ENCODE assay signal across 8 mouse cellular contexts in genomic region chr7:73541412-73542130, GRCm38 (mm10). TPM values are rescaled to one million over a fixed set of nuclear protein-coding genes. Genes with fewer than 3 reads are reported as not detected.
A peak's percentile ranks its signal among the peaks of the same experiment; 100 is the strongest.
DNase-seq lines count a peak whose midpoint lies in the region; ATAC-seq and TF ChIP-seq lines count a peak whose summit lies in the region.

Gene Chd2 (minus strand): TSS chr7:73541830.

- H3K27ac ChIP-seq in forebrain, postnatal 0 days (ENCODE audit: low read depth, low read length) = peak within 1 kb of the TSS; percentile 96

- peak; percentile 38 for ATAC-seq in forebrain, postnatal 0 days

- intact Hi-C loops in heart, postnatal 36 days (cut with DNase I) = loop anchor here (1.0 kb wide), 1 partner anchor 16 kb away; no protein-coding TSS in a partner anchor

- under 1% methylated on average over 15 of the region's 15 CpGs for WGBS in forebrain, postnatal 0 days

- peaks cover 3% of the 10 kb centered on the region; the same call in 1 of the 2 replicates for H3K36me3 ChIP-seq in forebrain, postnatal 0 days (ENCODE audit: insufficient read depth)

- H3K9ac ChIP-seq in forebrain, postnatal 0 days = peak within 1 kb of the TSS; percentile 71

- no peaks in the 10 kb centered on the region for H3K9me3 ChIP-seq in forebrain, postnatal 0 days (ENCODE audit: low read length)

- peaks cover 9% of the 10 kb centered on the region for H3K4me1 ChIP-seq in forebrain, postnatal 0 days (ENCODE audit: insufficient read depth)

- peak within 1 kb of the TSS; percentile 52 for H3K4me3 ChIP-seq in forebrain, postnatal 0 days (ENCODE audit: low read depth, low read length)

- H3K27me3 ChIP-seq in forebrain, postnatal 0 days (ENCODE audit: insufficient read depth, low read length) = no peaks in the 10 kb centered on the region

- DNase-seq in R1 (ENCODE audit: low read depth, low spot score) = peak; percentile 94
- peak; percentile 54 to 64 for DNase-seq in cerebellum, adult 18-20 months
- DNase-seq in forebrain, postnatal 0 days = peak; percentile 80
- peak; percentile 72 to 84 for DNase-seq in heart, postnatal 36 days
- peak in 1 of 2 experiments; percentile 63 for DNase-seq in layer of hippocampus, adult 8-10 months (ENCODE audit: low spot score in 2 of 2)
- DNase-seq in lung, postnatal 10 days = peak; percentile 71
- peak; percentile 59 for DNase-seq in retina, adult 2 months (ENCODE audit: low read depth, low spot score)
- peak; percentile 56 to 62 for DNase-seq in urinary bladder, postnatal 36 days (ENCODE audit: low spot score in 2 of 2)

- H3K4me2 ChIP-seq in forebrain, postnatal 0 days (ENCODE audit: low read depth) = peak within 1 kb of the TSS; percentile 53

- TF ChIP-seq CTCF in forebrain, postnatal 0 days (IDR thresholded peaks at IDR 0.05; ENCODE audit: low read depth) = no peak

RNA-seq across cellular contexts. Expression of gene Chd2, which starts in this region (rescaled TPM):
- total RNA-seq in forebrain, postnatal 0 days (2014; rRNA removed) = 31.9 and 53.9 TPM in 2 replicates
- polyA plus RNA-seq in forebrain, postnatal 0 days (2015; fragmentation: Nextera tagmentation; extraction: Ambion mirVana) = 20.2 and 32.0 TPM in 2 replicates
- 10 to 100 TPM; 49.0 to 52.1 TPM for total RNA-seq in heart, postnatal 36 days (2021)
- 10 to 100 TPM; 42.5 to 70.6 (median 55.4) TPM for total RNA-seq in layer of hippocampus, adult 8-10 months (2022)
